Mouse (Mus musculus): ENCODE results near the gene Mgat5. TPM values are rescaled to one million over a fixed set of nuclear protein-coding genes. Genes with fewer than 3 reads are reported as not detected.

Gene Mgat5
- total and polyA plus RNA-seq, 2 experiments from 2014 or later = 2.1 to 11.2 TPM

DNA sequence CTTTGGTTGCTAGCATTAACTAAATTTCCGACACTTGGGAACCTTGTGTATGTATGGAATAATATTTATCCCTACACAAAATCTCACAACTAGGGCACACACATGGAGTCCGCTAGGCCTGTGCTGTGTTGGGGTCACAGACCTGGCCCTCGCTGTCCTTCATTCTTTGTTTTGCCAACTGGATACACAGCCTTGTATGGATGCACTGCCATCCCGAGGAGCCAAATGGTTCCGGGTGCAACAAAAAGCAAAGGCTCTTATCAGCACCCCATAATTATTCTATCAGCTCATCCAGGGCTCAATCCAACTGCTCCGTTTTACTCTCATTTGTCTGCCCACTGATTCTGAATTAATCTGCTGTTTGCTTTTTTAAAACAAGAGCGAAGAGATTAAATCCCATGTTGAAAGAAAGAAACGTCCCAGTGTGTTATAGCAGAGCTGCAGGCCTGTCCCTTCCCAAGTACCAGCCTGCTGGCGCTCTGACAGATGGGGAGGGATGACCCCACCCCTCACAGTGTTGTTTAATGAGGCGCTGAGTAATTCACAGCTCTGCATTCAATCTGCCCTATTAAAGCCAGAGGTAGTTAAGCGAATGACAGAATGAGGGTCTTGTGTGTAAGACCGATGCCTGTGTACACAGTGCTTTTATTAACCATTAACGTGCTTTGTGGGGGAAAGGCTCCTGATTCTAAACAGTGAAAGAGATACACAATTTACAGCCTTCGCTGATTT lies 326.2 kb downstream of the Mgat5 start:
- H3K4me3 ChIP-seq (ENCODE audit: low read depth, low read length) = no peak overlapping the region
- no peaks in the 10 kb centered on the region for H3K9me3 ChIP-seq (replicated peaks; ENCODE audit: control insufficient read depth, low read length)
- TF ChIP-seq EP300 (IDR thresholded peaks at IDR 0.05; ENCODE audit: low read depth) (no peak), CTCF (IDR thresholded peaks at IDR 0.05; ENCODE audit: low read depth) (no peak)
- H3K9ac ChIP-seq (replicated peaks; ENCODE audit: low read depth, low read length) = no peak overlapping the region
- H3K27ac ChIP-seq (ENCODE audit: low read depth) = no peak overlapping the region
- DNase-seq (ENCODE audit: low spot score) (no peak), ATAC-seq (ENCODE audit: insufficient read depth, low read depth) (no peak)
- 40% methylated on average over 14 of the region's 14 CpGs for WGBS
- H3K4me1 ChIP-seq (ENCODE audit: control insufficient read depth, insufficient read depth) = no peaks in the 10 kb centered on the region
- H3K27me3 ChIP-seq (ENCODE audit: control insufficient read depth, insufficient read depth, low read length) = no peaks in the 10 kb centered on the region
- no peak overlapping the region for H3K4me2 ChIP-seq (ENCODE audit: low read depth, low read length)
- H3K36me3 ChIP-seq (replicated peaks; ENCODE audit: control insufficient read depth, insufficient read depth, low read length) = no peaks in the 10 kb centered on the region

DNA sequence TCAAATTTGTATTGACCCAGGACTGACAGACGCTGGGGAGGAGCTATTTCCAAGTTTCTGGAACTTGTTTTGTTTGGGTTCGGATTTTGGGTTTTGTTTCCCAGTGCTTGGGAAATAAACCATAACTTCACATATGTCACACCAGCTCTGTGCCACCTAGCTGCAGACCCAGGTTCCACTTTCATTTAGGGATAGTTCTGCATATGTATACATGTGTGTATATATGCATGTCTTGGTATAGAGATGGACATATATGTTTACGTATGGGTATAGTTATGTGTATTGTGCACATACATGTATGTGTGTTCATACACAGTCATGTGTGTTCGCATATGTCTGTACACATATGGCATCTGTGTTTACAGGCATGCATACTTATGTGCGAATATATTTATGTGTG lies 326.9 kb downstream of the Mgat5 start:
- H3K27me3 ChIP-seq (ENCODE audit: control insufficient read depth, insufficient read depth, low read length) = no peaks in the 10 kb centered on the region
- no peak overlapping the region for H3K27ac ChIP-seq (ENCODE audit: low read depth)
- no peak overlapping the region for H3K9ac ChIP-seq (replicated peaks; ENCODE audit: low read depth, low read length)
- no peaks in the 10 kb centered on the region for H3K9me3 ChIP-seq (replicated peaks; ENCODE audit: control insufficient read depth, low read length)
- H3K4me1 ChIP-seq (ENCODE audit: control insufficient read depth, insufficient read depth) = no peaks in the 10 kb centered on the region
- no peaks in the 10 kb centered on the region for H3K36me3 ChIP-seq (replicated peaks; ENCODE audit: control insufficient read depth, insufficient read depth, low read length)
- no peak overlapping the region for H3K4me3 ChIP-seq (ENCODE audit: low read depth, low read length)
- no peak overlapping the region for H3K4me2 ChIP-seq (ENCODE audit: low read depth, low read length)
- ATAC-seq (ENCODE audit: insufficient read depth, low read depth) (no peak), DNase-seq (ENCODE audit: low spot score) (no peak)
- WGBS = 82% methylated on average over 5 of the region's 5 CpGs
- no peak for TF ChIP-seq CTCF (IDR thresholded peaks at IDR 0.05; ENCODE audit: low read depth)
- no peak for TF ChIP-seq EP300 (IDR thresholded peaks at IDR 0.05; ENCODE audit: low read depth)

DNA sequence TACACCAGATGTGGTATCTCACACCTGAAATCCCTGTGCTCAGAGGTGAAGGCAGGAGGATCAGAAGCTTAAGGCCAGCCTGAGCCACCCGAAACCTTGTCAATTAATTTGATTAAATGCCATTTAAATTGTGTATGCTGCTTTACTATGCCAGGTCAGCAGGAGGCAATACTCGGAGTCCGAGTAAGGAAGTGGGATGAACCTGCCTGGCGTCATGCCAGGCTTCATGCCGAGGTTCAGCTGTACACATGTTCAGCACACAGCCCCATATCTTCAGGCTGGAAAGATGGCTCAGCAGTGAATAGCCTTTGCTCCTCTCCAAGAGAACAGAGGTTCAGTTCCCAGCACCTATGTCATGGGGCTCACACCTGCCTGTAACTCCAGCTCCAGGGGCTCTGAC lies 331.6 kb downstream of the Mgat5 start:
- H3K9me3 ChIP-seq (replicated peaks; ENCODE audit: control insufficient read depth, low read length) = no peaks in the 10 kb centered on the region
- no peaks in the 10 kb centered on the region for H3K36me3 ChIP-seq (replicated peaks; ENCODE audit: control insufficient read depth, insufficient read depth, low read length)
- 46% methylated on average over 5 of the region's 5 CpGs for WGBS
- no peak for ATAC-seq (ENCODE audit: insufficient read depth, low read depth)
- H3K27ac ChIP-seq (ENCODE audit: low read depth) = no peak overlapping the region
- no peak for DNase-seq (ENCODE audit: low spot score)
- TF ChIP-seq CTCF (IDR thresholded peaks at IDR 0.05; ENCODE audit: low read depth) (no peak), EP300 (IDR thresholded peaks at IDR 0.05; ENCODE audit: low read depth) (no peak)
- H3K4me1 ChIP-seq (ENCODE audit: control insufficient read depth, insufficient read depth) = no peaks in the 10 kb centered on the region
- no peaks in the 10 kb centered on the region for H3K27me3 ChIP-seq (ENCODE audit: control insufficient read depth, insufficient read depth, low read length)
- no peak overlapping the region for H3K4me3 ChIP-seq (ENCODE audit: low read depth, low read length)
- H3K4me2 ChIP-seq (ENCODE audit: low read depth, low read length) = no peak overlapping the region
- no peak overlapping the region for H3K9ac ChIP-seq (replicated peaks; ENCODE audit: low read depth, low read length)

DNA sequence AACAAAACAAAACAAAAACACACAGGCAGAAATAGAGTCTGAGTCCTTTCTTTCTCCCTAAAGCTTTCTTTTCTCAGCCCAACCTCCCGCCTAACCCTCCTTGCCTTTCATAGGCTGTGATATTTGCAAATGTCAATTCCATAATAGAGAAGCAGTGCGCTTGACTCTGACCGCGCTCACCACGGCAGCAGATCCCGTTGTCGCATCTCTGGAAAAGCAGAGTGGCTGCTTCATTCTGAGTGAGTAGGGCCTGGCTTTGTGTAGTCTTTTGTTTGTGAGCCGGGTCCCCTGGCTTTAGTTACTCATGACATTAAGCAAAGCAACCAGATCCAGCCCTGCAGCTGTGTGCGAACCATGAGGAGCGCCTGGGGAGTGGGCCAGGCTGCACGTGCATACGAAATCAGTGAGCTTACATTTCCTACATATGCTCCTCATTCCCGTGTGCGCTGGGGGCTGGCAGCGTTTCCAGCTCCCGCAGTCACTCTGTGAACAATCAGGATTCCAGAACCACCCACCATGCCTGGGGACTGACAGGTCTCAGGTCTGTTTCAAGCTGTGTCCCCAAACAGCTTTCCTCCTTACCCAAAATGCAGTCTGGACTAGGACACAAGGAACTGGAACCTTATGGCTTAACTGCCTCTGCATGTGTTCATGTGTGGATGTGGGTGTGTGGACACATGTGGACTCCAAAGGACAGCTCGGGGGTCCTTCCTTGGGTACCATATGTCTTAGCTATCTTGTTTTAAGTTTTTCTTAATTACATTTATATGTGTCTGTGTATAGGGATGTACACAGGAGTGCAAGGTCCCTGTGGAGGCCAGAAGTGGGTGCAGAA lies 332.6 kb downstream of the Mgat5 start:
- Histone ChIP-seq H3K9ac (replicated peaks; ENCODE audit: low read depth, low read length) (no peak overlapping the region), H3K36me3 (replicated peaks; ENCODE audit: control insufficient read depth, insufficient read depth, low read length) (no peaks in the 10 kb centered on the region), H3K27ac (ENCODE audit: low read depth) (no peak overlapping the region), H3K9me3 (replicated peaks; ENCODE audit: control insufficient read depth, low read length) (no peaks in the 10 kb centered on the region), H3K27me3 (ENCODE audit: control insufficient read depth, insufficient read depth, low read length) (no peaks in the 10 kb centered on the region), H3K4me1 (ENCODE audit: control insufficient read depth, insufficient read depth) (no peaks in the 10 kb centered on the region), H3K4me3 (ENCODE audit: low read depth, low read length) (no peak overlapping the region), H3K4me2 (ENCODE audit: low read depth, low read length) (peak overlapping the region; percentile 14; the same call in 1 of the 2 replicates)
- no peak for TF ChIP-seq EP300 (IDR thresholded peaks at IDR 0.05; ENCODE audit: low read depth)
- no peak for TF ChIP-seq CTCF (IDR thresholded peaks at IDR 0.05; ENCODE audit: low read depth)
- WGBS = 32% methylated on average over 17 of the region's 17 CpGs
- DNase-seq (ENCODE audit: low spot score) (no peak), ATAC-seq (ENCODE audit: insufficient read depth, low read depth) (no peak)

All from heart, postnatal 0 days (tissue).